Mouse (Mus musculus) frontal cortex, postnatal 10 days (tissue): Measurements from ENCODE around the gene Ppp1r12c.

ENCODE experiments used
- DNase-seq, 2 experiments: peaks; one replicate each; pipeline ENCODE4 v3.0.0; 2022; ENCODE audit warnings: low spot score in 2 of 2, mixed read lengths in 1 of 2

The Ppp1r12c gene

DNA sequence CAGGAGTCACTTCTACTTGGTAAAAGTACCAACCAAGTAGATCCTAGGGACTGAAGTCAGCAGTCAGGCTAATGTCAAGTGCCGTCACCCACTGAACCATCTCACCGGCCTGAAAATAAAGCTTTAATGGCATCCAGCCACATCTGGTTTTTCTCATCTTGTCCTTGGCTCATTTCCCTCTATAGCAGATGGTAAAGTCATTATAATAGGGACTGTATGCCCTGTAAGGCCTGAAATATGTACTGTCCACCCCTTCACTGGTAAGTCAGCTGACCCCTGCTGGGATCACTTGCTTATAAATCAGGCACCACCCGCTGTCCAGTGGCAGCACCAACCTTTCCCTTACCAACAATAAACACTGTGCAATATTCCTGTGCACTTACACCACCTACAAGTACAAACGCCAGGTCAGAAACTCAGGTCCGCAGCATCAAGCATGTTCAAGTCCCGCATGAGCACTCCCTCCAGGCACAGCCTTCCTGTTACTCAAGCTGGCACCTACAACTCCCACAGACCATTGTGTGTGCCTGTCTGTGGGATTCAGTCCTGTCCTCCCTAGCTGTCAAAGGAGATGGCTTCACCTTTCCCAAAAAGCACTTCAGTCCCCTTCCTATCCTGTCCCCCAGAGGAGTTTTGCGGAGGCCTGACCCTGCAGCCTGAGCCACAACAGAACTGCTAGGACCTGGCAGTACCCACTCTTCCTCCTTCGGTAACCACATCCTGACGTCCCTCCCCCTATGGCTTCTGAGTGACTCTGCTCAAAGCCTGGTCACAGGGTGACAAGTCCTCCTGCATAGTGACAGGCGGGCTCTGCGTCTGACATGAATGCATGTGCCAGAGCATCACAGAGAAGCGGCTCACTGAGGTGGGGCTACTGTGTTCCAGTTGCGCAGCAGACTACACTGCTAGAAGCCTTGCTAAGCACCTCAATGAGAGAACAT, 8.9 kb downstream of the Ppp1r12c start:
- no peak for DNase-seq

DNA sequence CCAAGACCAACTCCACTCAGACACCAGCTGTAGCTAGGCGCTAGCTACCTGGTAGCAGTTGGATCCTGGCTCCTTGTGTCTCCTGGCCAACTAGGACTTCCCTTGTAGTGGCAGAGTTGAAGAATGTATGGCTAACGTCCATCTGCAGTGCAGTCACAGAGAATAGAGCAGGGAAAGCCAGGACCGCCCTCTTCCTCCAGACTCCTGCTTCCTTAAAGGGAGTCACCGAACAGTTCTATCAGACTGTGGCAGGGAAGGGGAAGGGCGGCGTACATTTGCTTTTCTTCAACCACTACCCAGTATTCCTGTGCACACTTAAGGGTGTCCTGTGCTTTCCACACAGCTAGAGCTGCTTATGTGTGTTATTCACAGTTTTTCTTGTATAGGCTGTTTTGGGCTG, 10.2 kb downstream of the Ppp1r12c start:
- DNase-seq = no peak

DNA sequence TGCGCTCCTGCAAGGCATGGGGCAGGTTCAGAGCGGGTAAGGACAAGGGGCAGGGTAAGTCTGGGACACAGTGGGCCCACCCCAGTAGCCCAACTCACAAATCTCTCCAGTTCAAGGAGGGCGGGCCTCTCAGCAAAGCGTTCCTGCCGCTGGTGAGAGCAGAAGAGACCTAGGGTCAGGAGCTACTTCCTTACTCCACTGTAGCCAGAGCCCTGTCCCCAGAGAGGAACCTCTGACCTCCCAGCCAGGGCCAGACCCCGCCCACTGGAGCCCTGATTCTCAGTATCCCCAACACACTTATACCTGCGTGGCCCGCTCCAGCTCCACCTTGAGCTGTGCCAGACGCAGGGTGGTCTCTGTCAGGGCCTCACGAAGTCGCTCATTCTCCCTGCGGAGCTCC, 19.2 kb downstream of the Ppp1r12c start:
- no peak for DNase-seq

DNA sequence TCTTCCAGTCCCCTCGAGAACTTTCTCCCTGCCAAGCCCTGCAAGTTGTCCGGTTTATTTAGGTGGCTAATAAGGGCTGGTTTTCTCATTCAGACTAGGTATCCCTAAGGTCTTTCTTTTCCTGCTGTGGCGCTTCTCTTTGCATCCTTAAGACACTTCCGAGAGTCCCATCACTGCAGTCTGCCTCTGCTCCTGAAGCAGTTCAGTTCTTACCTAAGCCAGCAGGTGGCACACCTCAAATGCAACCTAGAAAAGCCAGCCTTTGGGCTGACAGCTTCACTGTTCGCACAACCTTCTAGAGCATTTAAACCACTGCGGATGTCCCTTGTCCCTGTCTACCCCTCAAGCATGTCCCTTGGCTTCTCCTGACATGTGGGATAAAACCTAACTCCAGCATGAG, 21.8 kb downstream of the Ppp1r12c start:
- no peak for DNase-seq

DNA sequence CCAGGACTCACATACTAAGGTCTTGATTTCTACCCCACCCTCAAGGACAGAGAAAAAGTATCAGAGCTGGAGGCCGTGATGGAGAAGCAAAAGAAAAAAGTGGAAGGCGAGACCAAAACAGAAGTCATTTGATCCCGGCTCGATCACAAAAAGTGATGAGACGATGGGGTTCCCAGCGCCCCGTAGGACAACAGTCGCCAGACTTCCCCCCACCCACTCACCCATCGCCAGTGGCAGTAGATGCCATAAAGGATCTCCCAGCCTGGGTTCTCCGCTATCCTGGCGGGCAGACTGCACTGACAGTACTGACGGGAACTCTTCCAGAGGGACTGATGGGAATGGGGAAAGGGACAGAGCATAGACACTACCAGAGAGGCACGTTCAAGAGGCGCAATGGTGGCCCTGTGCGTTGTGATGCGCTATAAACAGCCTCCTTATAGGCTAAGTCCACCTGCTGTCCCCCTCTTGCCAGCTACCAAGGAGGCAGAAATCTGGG, 22.6 kb downstream of the Ppp1r12c start:
- no peak for DNase-seq

DNA sequence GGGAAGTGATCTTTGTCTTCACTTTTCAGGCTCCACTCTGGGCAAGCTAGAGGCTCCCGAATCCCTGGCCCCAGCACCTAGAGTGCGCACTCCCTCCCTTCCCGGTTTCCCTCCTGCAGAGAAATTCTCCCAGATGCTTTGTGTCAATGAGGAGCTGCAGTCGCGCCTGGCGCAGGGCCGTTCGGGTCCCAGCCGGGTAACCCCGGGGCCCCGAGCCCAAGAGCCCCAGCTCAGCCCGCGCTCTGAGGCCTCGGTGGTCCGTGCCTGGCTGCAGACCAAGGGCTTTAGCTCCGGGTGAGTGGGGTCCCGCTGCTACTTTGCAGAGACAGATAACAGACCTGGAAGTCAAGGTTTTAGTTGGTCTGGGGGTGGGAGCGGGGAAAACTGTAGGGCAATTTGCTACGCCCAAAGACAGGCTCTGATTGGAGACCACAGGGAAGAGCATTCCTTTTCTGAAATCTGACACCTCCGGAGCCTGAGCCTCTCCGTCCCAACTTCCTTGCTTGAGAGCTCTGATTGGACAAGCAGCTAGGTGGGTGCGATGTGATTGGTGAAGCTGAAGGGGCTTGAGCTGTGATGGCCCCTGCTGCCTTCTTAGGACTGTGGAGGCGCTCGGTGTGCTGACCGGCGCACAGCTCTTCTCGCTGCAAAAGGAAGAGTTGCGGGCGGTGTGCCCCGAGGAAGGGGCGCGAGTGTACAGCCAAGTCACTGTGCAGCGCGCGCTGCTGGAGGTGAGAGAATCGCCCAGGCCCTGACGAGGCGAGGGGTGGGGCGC, 23.3 kb downstream of the Ppp1r12c start:
- peak; percentile 64 to 72 for DNase-seq

DNA sequence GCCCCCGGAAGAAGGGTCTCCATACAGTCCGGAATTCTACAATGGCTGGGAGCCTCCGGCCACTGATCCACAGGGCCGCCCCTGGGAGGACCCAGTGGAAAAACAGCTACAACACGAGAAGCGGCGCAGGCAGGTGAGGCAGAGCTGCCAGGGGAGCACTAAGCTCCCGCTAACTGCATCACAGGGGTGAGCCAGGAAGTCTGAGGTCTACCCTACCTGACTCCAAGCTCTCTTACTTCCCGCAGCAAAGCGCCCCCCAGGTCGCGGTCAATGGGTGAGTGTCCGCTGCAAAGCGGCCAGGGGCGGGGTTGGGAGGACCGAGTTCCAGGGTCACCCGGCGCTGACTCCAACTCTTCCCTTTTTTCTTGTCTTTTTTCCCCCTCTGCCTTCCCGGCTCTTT, 27.5 kb downstream of the Ppp1r12c start:
- DNase-seq = no peak

DNA sequence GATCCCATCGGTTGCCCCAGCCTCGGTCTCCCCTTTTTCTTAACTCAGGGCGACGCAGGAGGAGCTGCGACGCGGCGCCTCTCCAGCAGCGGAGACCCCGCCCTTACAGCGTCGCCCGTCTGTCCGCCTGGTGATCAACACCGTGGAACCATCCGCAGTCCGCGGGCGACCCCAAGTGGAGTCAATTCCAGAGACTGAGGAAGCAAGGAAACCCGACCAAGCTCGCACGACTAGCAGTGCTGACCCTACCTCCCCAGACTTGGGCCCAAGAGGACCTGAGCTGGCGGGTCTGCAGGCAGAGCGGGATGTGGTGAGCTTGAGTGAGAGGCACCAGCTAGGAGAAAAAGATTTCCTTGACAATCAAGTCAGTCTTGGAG, 30.3 kb downstream of the Ppp1r12c start:
- peak; percentile 69 to 88 for DNase-seq

DNA sequence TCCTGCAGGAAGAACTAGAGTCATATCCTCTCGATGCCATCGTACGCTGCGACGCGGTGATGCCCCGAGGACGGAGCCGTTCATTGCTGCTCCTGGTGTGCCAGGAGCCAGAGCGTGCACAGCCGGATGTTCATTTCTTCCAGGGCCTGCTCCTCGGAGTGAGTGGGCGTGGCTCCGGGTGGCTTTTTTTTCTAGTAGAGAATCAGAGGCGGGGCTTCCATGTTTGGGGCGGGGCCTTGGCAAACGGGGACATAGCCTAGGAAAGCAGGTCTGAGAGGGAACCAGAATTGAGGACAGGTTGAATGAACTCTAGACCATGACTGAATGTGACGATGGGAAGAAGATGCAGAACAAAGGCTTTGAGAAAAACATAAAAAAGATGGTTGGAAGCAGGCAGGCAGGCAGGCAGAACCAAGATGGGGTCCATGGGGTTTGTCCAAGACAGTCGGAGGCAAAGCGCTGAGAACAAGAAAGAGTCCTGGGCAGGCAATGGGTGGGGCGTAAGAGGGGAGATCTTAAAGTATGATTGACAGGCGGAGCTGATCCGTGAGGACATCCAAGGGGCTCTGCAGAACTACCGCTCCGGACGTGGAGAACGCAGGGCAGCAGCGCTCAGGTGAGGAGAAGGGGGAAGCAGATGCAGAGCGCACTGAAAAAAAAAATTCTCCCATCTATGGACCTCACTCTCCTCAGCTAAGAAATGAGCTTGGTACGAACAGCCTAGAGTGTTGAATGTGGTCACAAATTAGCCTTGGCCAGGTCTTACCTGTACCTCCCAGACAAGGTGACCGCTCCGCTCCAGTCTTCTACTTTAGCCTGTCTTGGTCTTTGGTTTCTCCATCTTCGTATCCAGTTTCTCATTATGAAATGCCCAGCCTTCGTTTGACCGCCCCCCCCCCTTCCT, 31.0 kb downstream of the Ppp1r12c start:
- peak; percentile 45 to 49 for DNase-seq

DNA sequence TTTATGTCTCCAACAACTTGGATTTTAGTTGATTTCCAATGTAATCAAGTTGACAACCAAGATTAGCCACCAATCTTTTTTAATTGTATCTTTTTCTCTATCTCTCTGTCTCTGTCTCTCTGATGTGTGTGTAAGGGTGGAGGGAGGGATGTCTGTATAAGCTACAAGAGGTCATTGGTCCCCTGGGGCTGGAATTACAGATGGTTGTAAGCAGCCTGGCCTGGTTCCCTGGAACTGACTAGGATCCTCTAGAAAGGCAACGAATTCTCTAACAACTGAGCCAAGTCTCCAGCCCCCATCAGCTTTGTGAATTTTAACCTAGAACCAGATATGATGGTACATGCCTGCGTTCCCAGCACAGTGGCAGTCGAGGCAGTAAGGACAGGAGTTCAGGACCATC, 33.7 kb downstream of the Ppp1r12c start:
- no peak for DNase-seq

DNA sequence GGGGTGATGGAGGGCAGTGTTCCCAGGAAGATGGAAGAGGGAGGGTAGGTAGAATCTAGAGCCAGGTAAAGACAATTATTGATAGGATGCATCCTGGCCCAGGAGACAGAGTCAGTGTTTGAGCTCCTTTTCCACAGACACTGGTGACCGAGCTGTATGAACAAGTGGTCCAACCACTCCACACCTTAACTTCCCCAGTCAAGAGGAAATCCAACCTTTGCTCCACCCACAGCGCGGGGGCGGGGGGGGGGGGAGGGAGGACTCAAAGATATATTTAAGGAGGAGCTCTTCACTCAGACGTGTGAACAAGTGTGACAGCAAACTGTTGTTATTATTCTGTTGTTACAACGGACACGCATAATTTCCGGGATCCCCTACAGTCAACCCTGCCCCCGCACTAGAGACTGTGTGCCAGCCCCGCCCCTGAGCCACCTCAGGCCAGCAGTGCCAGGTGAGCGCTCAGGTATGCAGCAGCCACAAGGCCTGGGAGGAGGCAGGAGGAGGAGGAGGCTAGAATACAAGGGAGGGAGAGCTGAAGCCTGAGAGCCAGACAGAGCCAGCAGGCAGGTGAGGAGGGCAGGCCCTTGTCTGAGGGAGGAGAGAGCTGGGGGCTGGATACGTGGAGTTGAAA, 37.2 kb downstream of the Ppp1r12c start:
- no peak for DNase-seq

DNA sequence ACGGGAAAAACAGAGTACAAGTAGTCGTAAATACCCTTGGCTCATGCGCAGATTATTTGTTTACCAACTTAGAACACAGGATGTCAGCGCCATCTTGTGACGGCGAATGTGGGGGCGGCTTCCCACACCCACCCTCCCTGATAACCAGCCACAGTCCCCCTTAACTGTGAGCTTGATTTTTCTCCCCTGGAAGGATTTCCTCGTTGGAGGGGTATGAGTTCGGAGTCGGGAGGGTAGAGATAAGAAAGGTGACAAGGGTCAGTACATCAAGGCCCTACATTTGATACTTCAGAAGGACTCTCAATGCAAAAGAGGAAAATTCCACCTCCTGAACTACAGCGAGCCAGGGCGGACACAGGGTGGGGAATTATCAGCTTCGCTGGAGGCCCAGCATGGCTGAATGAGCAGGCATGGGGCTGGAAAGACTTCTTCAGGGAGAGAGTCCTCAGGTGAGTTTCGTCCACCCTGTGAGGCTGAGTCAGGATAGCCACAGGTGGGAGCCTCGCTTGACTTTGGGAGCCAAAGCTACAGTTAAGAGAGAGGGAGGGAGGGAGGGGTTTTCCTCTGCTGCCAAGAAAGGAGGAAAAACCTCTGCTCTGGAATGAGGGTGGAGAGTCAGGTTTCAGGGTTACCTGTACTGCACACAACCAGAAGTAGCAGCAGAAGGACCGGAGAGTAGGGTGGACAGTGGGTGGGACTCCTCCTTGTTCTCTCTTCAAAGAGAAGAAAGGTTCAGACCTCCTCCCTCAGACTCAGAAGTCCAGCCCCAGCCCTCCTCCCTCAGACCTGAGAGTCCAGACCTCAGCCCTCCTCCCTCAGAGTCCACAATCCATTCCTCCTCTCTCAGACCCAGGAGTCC, 40.7 kb downstream of the Ppp1r12c start, which contains the start of gene Eps8l1:
TSS of gene Eps8l1 (plus strand) at position 99 of the 859 bp plus-strand sequence.
- no peak for DNase-seq

DNA sequence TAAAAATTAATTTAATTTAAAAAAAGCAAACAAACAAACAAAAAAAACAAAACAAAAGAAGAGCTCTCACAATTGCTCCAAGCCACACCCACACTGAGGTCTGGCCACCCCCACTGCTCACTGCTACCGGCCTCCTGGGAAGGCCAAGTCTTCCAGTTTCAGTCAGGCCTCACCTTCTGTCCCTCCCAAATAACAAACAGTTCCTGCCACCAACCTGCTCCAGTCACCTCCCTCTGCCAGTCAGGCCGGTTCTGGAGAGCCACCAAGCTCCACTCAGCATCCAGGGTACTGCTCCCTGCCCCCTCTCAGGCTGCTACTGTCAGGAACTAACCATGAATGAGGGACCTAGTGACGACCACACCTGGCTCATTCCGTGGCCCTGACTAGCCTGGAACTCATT, 48.8 kb downstream of the Ppp1r12c start:
- no peak for DNase-seq

DNA sequence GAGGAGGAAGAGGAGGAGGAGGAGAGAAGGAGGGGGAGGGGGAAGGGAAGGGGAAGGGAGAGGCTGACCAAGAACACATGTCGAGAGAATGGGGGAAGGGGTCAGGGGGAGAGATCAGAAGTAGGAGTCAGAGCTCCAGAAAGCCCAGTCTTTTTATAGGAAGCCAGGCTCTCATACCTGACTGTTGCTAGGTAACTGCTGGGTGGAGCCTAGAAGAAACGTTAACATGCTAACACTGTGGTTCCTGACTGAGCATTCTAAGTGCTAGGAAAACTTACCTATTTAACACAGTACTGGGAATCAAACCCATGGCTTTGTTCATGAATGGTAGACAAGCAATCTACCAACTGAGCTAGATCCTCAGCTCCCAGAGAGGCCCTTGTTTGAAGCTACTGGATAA, 52.3 kb downstream of the Ppp1r12c start:
- DNase-seq = no peak

DNA sequence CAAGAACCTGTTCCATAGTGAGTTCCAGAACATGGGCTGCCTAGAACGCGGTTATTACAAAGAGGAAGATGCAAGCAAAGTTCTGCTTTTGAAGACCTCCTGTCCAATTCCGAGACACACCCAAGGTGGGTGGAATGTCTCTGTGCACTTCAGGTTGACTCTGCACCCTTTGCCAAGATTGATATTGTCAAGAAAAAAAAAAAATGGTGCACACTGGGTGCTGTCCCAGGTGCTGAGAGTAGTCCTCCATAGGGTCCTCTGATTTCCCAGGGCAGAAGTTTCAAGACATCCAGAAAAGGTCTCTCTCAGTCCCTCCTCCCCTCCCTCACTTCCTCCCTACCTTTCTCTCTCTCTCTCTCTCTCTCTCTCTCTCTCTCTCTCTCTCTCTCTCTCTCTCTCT, 53.0 kb downstream of the Ppp1r12c start:
- DNase-seq = no peak

DNA sequence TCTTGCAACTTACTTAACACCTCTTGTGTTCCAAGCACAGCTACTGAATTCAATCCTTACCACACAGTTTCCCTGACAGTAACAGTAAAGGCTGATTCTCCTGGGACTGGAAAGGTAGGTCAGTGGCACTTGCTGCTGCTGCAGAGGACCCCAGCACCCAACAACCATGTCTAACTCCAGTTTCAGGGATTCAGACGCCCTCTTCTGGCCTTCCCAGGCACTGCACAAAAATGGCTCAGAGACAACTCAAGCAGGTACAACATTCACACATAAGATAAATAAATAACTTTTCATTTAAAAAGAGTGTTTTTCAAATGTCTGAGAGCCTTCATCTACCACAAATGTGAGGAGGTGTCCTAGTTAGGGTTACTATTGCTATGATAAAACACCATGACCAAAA, 54.3 kb downstream of the Ppp1r12c start:
- DNase-seq = no peak

DNA sequence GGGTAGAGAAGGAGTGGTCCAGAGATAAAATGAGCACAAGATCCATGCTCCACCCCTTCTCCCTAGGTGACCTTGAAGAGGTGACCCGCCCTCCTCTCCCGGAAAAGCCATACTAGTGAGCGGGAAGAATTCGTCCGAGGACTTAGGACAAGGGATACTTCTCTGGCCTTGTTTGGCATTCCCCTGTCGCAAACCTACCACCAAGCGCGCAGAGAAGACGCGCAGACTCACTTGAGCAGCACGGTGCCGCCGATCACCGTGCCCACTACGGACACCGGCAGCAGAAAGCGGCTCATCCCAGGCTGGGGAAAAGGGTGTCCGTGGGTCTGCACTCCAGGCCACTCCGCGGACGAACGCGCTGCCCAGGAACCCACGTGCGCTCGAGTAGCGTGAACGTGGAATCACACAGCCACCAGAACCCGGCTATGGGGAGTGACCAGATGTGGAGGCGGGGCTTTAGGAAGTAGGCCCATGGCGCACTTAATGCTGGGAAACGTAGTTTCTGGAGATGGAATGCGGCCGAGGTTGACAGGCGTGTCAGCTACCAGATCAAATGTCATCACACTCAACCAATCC, 56.2 kb downstream of the Ppp1r12c start, which contains the start of gene Rdh13:
TSS of gene Rdh13 (minus strand) at position 434 of the 576 bp plus-strand sequence.
- DNase-seq = peak; percentile 82 to 83

DNA sequence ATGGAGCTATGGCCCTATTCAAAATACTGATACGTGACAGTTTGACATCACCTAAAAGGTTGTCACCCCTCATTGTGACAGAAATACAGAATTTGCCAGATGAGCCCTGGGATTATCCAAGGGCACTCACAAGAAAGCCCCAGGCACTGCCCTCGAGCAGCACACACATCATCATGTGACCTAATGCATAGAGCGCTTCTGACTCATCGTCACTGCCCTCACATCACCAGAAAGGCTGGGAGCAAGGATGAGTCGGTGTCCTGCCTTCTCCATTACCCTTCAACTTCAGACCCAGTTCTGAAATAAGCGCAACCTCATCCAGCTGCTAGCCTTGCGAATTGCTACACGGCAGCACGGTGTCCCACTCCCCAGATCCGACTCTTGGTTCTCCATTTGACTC, 60.9 kb downstream of the Ppp1r12c start:
- DNase-seq = no peak

DNA sequence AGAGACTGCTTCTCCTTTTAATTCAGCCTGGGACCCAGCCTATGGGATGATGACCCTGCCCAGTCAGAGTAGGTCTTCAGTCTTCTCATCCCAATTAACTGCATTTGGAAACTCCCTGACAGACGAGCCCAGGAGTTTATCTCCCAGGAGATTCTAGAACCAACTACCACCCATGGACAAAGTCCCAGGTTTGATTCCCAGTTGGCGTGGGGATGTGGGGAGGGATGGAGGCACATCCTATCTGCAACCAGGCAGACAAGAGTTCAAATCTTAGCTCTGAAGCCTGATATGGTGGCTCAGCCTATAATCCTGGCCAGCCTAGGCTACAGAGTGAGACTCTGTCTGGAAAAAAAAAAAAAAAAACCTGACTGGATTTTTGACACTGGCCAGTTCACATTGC, 63.8 kb downstream of the Ppp1r12c start:
- no peak for DNase-seq

DNA sequence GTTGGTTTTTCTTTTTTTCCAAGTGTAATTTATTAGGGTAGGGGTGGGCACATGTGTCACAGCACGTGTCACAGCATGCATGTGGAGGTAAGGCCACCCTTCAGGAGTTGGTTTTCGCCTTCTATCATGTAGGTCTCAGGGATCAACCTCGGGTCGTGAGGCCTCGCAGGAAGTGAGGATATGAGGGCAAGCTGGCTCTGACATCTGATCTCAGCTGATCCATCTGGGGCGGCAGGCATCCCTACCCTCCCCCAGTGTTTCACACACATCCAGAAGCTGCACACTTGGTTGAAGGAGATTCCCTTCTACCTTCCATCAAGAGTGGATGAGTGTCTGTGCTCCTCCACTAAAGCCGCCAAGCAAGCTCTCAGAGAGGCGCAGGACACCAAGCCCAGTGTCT, 69.5 kb downstream of the Ppp1r12c start:
- DNase-seq = no peak
